Mouse (Mus musculus): ENCODE results near the gene Ghitm.

DNA sequence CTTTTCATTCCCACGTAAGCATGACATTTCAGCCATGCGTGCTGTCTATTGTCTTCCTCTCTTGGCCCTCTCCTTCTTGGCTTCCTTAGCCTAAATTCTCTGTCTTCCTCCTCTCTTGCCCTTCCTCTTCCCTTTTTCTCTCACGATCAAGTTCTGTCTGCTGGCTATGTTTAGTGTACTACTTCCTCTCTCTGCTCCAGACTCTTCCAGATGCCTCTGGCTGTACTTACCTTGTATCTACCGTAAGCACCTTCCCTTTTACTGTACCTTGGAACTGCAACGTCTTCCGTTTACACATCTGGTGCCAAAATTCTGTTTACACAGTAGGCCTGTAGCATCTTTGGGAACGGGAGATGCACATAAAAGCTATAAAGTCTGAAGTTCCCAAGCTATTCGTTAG lies 25.6 kb downstream of the Ghitm start:
- TF ChIP-seq E2F4 (IDR thresholded peaks at IDR 0.05; ENCODE audit: insufficient read depth) (no peak), POLR2AphosphoS2 (IDR thresholded peaks at IDR 0.05; ENCODE audit: insufficient read length, low read depth) (no peak), MAX (IDR thresholded peaks at IDR 0.05; ENCODE audit: low read depth) (no peak), TCF12 (IDR thresholded peaks at IDR 0.05; ENCODE audit: insufficient read depth, poor library complexity, severe bottlenecking) (no peak), USF1 (IDR thresholded peaks at IDR 0.05; ENCODE audit: low read depth) (no peak), CEBPB (IDR thresholded peaks at IDR 0.05; ENCODE audit: insufficient read depth, poor library complexity, severe bottlenecking) (no peak), POLR2A (IDR thresholded peaks at IDR 0.05; ENCODE audit: insufficient read length, low read depth) (no peak), TCF3 (IDR thresholded peaks at IDR 0.05; ENCODE audit: insufficient read length, low read depth) (no peak), MYOD1 (IDR thresholded peaks at IDR 0.05; ENCODE audit: control insufficient read depth in 1 of 3, insufficient read length in 2 of 3, low read depth in 2 of 3) (no peak), SRF (IDR thresholded peaks at IDR 0.05; ENCODE audit: control insufficient read depth, insufficient read length, low read depth) (no peak)

Data from myocyte (in vitro differentiated cells).